Mouse (Mus musculus): ENCODE results near the gene Ankrd33b.

- no peak for TF ChIP-seq CTCF (IDR thresholded peaks at IDR 0.05; ENCODE audit: low read depth, low read length)
- no peak for TF ChIP-seq GATA2 (IDR thresholded peaks at IDR 0.05; ENCODE audit: borderline replicate concordance, low read depth, low read length)
These were observed 65.1 kb downstream of the Ankrd33b start for GRCm38 (mm10) chr15:31302293-31302990.
